Mouse (Mus musculus) telencephalon, adult 2 months (tissue): ENCODE data around the gene Dst.

Experiments used
- DNase-seq: peaks from one replicate; pipeline ENCODE4 v3.0.0-alpha.2; 2011; ENCODE audit warnings: low read depth, low spot score

The Dst gene

GRCm38 (mm10) chr1:34220094-34220601 lies 312.1 kb downstream of the Dst start:
- DNase-seq, result no peak

DNA sequence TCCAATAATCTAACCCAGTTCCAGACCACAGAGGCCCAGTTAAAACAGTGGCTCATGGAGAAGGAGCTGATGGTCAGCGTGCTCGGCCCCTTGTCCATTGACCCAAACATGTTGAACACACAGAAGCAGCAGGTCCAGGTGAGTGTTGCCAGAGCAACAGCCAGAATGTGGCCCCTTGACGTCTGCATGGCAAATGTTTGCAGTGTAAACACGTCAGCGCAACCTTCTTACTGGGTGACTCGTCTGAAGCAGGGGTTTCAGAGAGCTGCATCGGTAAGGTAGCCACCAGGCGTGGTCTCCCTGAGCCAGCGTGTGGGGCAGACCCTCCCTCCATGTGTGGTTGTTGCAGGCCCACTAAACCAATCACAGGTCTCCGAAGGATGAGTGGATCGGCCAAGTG lies 315.8 kb downstream of the Dst start:
- no peak for DNase-seq

DNA sequence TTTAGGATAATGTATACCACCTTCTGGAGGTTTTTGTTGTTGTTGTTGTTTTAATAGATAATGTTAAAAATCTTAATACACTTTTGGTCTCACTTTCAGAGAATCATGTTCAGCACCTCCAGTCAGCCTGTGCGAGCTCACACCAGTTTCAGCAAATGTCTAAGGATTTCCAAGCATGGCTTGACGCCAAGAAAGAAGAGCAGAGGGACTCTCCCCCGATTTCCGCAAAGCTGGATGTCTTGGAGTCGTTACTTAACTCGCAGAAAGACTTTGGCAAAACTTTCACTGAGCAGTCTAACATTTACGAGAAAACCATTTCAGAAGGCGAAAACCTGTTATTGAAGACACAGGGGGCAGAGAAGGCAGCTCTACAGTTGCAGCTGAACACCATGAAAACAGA lies 319.7 kb downstream of the Dst start:
- DNase-seq, result no peak

- DNase-seq, result no peak
Measured at GRCm38 (mm10) chr1:34231041-34231440, 323.0 kb downstream of the Dst start.

DNA sequence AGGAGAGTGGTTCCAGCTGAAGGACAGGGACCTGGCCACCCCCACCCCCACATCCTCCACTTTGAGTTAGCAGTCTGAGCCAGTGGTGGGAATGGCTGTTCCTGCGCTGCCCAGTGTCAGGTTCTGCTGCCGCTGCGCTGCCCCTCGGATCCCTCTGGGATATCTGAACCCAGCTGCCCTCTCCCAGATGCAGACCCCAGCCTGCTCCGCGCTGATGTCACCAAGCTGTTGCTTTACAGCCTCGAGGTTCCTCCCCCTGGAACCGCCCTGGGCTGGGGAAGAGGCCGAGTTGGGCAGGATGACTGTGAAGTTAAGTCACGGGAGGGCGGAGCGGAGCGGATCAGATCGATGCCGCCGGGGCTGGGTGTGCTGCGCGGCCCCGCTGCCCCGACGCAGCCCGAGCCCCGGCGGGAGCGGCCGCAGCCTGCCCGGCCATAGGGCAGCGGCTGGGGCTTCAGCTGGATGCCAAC lies 328.3 kb downstream of the Dst start:
- no peak for DNase-seq

- no peak for DNase-seq
Measured at GRCm38 (mm10) chr1:34237211-34237610, 329.2 kb downstream of the Dst start.

DNA sequence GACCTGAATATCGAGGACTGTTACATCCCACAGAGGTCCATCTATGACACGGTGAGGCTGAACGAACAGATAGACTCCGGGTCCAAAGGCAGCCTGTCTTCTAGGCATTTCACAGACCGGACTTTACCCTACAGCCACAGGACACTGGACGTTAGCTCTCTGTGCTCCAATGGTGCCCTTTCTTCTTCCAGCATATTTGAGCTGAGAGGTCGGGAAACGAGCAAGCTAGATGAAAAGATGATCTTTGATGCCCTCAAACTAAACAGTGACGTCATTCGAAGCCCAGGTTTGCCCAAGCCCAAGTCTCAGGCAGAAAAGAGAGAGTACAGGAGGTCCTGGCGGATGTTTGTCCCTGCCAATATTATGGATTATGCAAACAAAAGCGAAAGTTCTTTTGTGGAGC lies 329.7 kb downstream of the Dst start:
- DNase-seq, result no peak

DNA sequence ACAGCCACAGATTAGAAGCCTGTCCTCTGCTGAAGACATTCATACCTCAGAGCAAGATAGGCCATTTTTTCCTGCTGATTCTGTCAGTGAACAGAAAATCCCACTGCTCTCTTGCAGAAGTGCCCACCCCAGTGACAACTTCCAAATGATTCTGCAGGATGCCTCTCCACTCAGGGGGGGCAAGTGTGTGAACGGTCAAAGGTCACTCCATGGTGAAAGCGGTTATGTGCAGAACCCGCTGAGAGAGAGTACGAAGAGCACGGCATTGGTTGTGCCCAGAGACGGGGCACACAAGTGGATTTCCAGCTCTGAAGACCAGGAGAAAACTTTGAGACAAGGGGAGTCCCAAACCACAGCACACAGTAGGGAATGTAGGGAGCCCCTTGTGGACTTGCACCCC lies 330.2 kb downstream of the Dst start:
- DNase-seq, result no peak

GRCm38 (mm10) chr1:34244678-34245077 lies 336.7 kb downstream of the Dst start:
- no peak for DNase-seq

DNA sequence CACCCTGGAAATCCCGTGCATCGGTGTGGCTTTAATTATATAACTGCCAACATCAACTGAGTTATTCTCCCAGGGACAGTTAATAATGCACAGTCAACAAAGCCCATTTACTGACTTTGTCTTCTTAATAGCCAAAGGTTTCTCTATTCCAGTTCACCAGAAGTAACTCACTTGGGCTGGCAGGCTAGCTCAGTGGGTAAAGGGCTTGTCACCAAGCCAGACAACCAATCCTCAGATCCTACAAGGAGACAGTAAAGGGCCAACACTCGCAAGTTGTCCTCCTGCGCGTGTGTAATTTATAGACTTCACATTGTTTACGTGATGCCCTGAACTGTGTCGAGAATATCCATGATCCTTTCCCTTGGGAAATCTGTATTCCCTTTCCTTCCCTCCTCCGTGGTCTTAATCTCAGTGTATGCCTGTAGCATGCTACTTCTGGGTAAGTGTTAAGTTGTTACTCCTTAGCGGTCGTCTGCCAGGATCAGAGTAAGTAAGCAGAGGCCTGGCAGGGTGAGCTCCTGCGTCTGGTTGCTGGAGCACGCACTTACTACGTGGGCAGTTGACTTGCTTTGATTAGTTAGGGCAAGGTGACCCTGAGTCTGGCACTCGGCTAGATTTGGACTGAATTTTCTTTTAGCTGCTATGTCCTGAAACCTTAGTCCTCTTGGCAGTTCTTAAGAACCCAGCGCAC lies 338.1 kb downstream of the Dst start:
- DNase-seq, result no peak

- no peak for DNase-seq
Measured at GRCm38 (mm10) chr1:34246642-34246987, 338.6 kb downstream of the Dst start.

GRCm38 (mm10) chr1:34251137-34251536 lies 343.1 kb downstream of the Dst start:
- DNase-seq, result no peak

DNA sequence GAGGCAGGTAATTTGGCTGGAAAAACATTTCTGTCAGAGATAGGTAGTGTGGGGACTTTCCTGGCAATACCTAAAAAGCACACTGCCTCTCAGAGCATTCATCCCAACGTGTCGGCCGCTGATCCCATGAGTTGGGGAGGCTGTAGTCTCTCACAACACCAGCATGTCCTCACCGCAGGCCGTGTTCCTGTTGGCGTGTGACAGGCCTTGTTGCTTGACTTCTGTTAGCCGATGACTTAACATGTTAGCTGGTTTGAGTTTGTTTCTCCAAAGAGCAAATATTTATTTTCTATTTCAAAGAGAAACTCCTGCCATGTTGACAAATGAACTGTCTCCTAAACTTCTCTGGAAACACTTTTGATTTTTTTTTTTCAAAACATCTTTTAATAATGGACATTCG lies 344.2 kb downstream of the Dst start:
- no peak for DNase-seq

DNA sequence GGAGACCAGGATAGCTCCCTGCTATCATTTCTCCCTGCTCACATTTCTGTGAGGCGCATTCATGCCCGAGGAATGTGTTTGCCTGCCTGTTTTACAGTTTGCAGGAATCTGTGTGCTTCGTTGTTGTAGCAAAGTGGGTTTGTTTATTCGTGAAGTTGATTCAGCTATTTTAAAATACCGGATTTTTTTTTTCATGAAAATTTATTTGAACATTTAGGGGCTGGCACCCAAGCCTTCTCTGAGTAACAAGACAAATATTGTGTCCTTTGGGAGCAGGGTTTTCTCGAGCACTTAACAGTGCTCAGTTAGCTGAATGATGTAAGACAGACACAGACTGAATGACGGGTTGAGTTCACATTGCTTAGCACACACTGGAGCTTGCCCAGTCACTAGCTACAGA lies 345.9 kb downstream of the Dst start:
- DNase-seq, result no peak

DNA sequence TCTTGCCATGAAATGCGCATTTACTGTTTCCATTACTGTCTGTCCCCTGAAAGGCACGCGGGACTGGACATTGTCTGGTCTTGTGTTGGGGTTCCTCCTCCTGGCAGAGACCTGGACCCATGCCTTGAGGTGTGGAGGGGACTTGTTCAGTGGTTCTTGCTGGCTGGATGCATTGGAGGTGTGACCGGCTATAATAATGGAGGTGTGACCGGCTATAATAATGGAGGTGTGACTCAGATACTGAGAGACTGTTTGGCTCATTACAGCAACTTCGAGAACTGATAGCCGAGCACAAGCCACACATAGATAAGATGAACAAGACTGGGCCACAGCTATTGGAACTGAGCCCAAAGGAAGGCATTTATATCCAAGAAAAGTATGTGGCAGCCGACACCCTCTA lies 351.9 kb downstream of the Dst start:
- DNase-seq, result no peak

DNA sequence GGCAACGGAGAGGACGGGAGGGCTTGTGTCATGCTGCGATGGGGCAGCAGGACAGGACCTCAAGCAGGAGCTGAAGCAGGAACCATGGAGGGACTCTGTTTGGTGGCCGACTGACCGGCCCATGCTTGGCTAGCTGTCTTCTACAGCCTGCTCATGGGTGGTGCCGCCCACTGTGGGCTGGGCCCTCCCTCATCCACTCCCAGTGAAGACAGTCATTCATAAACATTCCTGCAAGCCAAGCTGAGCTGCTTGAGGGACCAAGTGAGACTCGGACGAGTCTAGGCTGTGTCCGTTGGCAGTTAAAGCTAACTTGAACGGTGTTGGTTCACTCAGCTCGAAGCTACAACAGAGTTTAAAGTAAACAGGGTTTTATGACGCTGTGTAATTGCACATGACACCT lies 353.0 kb downstream of the Dst start:
- no peak for DNase-seq

DNA sequence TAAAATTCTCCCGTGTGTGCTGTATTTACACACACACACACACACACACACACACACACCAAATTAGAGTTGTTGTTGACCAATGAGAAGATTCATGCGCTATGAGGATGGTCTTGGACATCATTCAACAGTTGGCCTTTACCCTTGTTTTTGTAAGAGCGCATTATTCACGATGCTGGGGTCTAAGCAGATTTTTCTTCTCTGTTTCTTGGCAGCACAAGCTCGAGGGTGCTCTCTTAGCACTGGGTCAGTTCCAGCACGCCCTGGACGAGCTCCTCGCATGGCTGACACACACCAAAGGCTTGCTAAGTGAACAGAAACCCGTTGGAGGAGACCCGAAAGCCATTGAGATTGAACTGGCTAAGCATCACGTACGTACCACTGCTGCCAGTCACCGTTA lies 360.5 kb downstream of the Dst start:
- DNase-seq, result no peak

DNA sequence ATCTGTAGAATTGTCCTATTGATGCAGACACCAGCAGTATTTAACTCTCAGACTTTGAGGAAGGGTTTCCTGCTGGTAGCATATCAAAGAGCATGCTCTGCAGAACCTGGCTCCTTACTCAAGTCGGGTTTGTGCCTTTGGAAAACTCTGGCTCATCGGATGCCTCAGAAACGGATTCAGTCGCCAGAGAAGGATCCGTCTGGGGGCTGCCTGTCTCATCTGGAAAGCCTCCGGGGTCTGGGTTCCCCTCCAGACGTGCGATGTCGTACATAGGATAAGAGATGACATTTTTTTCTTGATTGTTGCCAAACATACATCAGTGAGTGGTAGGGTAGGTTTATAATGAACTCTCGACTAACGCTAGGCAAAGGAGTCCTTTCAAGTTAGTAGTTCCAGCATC lies 361.6 kb downstream of the Dst start:
- DNase-seq, result no peak

- DNase-seq, result no peak
Measured at GRCm38 (mm10) chr1:34273922-34274321, 365.9 kb downstream of the Dst start.

DNA sequence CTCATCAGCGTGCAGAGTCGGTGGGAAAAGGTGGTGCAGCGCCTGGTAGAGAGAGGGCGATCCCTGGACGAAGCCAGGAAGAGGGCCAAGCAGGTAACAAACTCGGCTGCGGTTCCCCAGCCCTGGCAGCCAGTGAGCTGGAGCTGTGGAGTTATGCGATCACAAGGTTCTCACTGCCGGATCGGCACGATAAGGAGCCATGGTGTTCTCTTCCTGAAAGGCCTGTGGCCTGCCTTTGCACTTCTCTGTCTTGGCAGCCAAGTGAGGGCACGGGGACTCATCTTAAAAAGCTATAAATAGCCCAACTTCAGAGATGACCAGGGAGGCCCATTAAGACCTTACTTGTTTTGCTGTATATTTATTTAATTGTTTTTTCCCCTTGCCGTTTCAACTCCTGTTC lies 367.8 kb downstream of the Dst start:
- no peak for DNase-seq

DNA sequence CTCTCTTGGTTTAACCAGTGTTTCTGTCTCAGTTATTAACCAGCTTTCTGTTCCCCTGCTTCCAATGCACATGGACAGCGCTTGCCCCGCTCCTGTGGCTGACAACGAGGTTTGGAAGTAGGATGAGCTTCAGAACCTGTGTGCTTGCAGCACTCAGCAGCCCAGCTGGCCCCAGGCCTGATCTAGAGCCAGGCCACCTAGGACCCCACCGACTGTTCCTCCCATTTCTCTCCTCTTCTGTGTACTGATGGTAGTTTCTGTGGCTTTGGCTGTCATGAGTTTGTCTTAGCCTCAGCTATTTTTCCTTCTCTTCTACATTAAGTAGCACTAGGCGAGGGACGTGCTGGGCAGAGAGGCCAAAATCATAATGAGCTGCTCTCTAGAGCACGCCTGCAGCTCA lies 368.7 kb downstream of the Dst start:
- no peak for DNase-seq

GRCm38 (mm10) chr1:34277259-34277658 lies 369.2 kb downstream of the Dst start:
- no peak for DNase-seq

DNA sequence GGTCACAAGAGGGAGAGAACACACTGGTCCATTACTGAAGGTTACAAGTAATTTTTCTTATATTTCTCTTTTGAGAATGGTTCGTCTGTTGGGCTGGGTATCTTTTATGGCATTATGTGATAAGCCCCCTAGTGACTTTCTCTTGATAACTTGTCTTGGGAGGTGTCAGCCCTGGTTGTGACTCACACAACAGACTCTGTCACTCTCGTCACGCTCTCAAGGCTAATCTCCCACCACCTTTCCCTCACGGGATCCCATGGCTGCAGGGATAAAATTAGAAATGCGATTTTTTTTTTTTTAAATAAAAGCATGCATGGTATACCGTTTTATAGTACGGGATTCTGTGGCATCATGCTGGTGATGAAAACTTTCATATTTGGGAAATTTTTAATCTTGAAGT lies 375.5 kb downstream of the Dst start:
- no peak for DNase-seq

- no peak for DNase-seq
Measured at GRCm38 (mm10) chr1:34284979-34285378, 377.0 kb downstream of the Dst start.
